Mouse (Mus musculus) kidney, postnatal 4 days (tissue): ENCODE data around the gene Coq7.

Source experiments
- DNase-seq, 2 experiments: peaks; one replicate each; pipeline ENCODE4 v3.0.0; 2021; ENCODE audit warnings: mixed read lengths in 2 of 2

The Coq7 gene

DNA sequence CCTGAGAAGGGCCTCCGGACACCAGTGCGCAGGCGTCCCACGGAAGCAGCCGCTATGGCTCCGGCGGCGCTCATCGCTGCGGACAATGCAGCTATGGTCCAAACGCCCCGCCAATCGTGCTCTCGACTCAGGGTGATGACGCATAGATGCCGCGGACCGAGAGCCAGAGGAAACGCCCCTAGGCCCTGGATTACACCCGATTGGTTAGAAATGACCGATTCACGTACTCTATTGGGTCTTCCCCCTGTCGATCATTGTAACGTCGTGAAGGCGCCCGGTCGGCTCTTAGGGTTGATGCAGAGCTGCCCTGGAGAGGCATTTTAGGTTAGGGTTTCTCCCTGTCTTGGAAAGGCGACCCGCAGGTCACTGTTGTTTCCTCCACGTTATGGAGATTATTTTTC is at the start of gene Coq7:
Gene Coq7, minus strand, starts transcription at position 179 of the 401 bp plus-strand sequence.
- DNase-seq, result peak; percentile 93 to 96

DNA sequence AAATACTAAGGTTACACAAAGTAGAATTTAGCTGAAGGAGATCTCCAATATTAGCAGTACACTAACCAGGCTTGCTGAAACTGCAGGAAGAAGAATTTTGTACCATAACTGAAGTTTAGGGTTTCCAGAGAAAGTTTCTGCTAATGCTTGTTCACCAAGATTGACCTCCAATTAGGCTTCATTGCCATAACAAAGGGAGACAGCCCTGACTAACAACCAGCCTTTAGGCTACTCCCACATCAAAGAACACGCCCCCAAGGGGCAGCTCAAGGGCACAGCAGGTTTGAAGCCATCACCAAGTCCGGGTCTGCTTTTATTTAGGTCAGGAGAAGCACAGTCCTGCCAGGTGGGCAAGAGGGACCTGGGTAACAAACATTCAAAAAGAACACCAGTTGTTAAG is 46.8 kb upstream of the Coq7 start:
- DNase-seq, result no peak

DNA sequence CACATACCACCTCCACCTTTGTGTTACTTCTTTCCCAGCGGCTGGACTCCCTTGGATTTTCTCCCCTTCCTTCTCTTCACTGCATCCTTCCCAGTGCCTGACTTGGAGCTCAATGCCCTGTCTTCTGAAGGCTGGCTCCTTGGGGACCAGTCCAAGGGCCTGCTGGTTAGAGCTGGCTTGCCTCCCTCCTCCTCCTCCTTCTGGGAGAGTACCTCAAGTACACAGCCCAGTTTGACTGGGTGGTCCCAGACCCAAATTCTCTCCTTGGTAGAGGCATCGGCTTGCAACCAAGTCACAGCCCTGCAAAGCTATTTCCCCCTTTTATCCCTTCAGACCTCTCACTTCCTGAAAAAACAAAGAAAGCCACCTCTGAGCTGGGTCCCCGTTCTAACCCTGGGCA is 45.1 kb upstream of the Coq7 start:
- DNase-seq, result no peak

DNA sequence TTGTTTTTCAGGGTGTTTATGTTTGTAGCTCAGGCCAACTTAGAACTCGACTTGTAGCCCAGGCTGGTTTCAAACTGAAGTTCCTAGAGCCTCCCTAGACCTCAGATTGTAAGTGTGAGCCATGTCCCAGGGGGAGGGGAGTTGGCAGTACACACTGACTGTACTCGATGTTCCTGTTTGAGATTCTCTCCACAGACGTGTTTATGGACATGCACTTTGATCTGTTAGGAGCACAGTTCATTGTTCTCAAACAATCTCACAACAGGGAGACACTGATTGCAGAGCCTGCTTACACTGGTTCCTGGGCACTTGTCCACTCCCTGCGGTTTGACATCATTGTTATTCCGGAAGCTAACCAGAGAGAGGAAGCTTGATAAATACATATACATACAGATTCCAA is 38.9 kb upstream of the Coq7 start:
- DNase-seq, result no peak

DNA sequence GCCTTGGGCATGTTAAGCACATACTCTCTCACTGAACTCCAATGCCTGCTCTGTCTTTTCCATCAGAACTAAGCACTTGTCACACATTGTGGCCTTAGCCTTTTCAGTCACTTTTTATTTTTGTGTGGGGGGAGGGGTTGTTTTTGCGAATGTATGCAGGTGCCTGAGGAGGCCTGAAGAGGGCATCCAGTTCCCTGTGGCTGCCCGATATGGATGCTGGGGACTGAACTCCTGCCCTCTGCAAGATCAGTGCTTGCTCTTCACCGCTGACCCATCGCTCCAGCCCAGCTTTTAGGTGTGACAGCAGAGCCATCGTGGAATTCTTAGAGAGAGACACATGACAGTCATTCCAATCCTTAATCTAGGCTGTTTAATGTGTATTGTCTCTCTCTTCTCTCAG is 38.2 kb upstream of the Coq7 start:
- DNase-seq, result no peak

DNA sequence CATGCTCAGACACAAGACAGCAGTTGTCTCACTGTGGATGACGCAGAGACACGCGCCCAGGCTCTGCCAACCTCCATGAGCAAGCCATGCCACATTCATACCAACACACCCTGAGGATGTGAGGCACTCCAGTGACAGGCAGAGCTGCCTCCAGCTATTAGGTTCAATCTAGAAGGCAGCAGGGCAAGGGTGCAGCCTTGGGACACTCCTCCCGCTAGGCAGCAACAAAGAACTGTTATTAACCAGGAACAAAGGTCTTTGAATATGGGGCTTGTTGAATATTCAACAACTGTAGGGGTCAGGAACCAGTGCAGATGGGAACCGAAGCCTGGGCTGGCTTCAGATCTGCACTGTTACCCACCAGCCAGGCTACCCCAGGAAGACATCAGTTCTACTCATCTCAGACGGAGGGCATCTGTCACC is 36.0 kb upstream of the Coq7 start:
- DNase-seq, result no peak

DNA sequence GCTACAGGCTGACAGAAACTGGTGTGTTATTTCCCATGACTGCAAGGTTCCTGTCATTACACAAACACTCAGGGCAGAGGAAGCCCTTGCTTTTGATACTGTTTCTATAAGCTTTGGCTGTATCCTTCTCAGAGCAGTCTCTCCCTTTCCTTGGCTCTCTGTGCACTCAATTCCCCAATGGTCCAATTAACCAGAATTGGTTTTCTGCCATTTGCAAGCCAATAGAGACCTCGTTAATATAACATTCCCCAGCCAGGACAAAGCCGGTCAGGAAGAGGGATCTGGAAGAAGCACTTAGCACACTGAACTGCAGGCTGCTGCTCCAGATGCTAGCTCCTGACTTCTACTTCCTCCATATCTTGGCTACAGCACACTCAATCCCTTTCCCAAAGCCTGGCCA is 21.1 kb upstream of the Coq7 start:
- DNase-seq, result no peak

DNA sequence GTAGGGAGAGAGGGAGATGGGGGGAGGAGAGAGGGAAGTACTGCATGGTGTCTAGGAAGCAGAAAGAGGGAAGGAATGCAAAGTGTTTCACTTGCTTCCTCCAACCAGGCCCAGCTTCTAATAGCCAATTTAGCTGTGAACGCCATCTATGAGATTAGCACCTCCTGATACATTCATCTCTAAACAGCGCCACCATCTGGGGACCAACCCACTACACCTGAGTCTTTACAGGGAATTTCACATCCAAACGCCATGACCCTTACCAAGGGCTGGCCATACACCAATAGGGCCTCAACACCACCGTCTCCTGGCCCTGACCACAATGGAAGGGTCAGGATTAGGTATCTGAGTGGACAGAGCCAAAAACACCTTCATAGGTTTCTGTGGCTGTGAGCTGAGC is 20.7 kb upstream of the Coq7 start:
- no peak for DNase-seq

DNA sequence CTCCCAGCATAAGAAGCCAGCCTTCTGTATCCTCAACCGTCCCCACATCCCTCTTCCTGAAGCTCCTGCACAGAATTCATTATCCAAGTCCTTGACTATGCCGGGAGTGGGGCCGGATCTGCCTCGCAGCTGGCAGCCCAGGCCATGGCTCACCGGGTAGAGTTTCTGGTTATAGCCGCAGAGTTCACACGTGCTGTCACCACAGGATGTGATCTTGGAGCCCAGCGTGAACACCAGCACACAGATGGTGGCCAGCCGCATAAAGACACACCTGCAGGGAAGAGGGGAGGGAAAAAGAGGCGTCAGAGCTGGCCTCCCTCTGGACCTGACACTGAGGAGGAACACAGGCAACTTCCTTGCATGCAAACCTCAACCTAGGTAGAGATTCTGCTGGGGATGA is 14.3 kb upstream of the Coq7 start:
- DNase-seq, result no peak

DNA sequence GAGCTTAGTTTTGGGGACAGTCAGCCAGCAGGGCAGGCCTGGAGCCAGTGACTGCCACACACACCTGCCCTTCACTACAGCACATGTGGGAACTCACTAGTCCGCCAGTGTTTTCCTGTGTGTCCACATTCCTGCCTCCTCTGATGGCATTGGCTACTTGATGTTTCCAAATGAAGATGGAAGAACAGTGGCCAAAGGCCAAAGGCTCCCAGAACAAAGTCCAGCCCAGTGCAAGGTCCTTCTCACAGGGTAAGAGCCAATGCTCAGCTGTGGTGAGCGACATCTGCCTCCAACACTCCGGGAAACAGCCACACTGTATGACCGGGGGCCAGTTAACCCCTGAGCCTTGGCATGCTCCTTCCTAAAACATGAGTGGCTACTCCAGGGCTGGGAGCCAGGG is 11.0 kb upstream of the Coq7 start:
- DNase-seq, result no peak

DNA sequence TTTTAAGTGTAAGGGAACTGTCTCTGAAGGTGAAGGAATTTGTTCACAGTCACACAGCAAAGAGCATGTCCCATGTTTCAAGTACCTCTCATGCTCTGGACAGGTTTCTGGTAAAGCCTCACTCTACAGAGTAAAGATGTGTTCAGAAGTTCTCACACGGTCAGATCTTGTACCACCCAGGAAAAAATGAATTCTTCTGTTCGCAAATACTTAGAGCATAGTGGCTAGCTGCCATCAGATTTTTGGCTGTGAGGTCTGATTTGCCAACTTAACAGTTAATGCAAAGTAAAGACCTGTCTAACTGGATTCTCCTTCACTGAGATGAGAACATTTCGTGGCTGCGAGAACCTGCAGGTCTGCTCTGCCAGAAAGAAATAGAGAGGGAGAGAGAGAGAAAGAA is 1.9 kb upstream of the Coq7 start:
- DNase-seq, result no peak

DNA sequence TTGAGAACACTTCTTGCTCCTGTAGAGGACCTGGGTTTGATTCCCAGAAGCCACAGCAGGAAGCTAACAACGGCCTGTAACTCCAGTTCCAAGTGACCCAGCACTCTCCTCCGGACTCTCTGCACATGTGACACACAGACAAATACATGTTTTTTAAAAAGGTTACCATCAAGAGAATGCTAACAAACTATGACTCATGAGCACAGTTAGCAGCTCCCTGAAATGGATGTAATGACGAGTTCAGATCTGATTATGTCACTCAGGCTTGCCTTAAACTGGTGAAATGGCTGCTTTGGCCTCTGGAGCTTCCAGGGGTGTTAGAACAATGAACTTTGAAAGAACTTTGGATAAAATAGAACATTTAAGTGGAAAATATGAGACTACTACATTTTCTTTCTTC is 1.2 kb upstream of the Coq7 start:
- no peak for DNase-seq

DNA sequence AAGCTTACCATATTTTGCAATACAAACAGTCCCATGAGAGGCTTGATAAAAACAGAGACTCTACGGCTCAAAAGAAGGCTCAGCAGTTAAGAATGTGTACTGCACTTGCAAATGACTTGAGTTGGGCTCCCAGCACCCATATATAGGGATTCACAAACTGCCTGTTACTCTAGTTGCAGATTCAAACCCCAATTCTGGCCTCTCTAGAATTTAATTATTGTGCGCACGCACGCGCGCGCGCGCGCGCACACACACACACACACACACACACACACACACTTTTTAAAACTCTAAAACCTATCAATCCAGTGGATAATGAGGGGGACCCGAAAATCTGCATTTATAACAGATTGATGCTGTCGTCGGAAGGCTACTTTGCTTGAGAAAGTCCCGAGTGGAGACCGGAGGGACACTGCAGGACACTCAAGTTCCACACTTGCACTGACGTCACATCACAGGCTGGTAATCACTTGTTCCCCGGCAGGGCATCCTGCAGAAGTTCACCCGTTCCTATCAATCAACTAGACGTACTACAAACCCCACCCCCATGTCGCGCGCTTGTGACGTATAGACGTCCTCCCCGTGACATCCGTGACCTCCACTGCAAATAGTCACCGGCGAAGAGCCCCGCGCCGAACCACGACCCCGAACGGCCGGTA is 508 bp downstream of the Coq7 start:
- DNase-seq, result peak; percentile 98

DNA sequence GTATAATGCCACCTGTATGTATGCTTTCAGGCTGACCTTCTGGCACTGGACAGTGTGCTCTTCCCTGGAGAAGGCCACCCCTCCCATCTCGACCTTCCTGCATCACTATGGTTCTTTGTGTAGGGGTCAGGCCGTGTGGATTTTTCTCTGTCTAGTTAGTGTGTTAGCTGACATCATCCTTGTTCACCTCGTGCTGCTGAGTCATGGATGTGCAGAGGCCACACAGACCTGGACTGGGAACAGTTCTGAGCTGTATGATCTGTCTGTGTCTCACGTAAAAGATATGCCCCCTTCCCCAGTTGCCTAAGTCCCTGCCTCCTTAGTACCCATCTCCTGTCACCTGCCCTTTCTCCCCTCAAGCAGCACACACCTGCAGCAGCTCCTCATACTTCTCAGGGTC is 6.2 kb downstream of the Coq7 start:
- no peak for DNase-seq

DNA sequence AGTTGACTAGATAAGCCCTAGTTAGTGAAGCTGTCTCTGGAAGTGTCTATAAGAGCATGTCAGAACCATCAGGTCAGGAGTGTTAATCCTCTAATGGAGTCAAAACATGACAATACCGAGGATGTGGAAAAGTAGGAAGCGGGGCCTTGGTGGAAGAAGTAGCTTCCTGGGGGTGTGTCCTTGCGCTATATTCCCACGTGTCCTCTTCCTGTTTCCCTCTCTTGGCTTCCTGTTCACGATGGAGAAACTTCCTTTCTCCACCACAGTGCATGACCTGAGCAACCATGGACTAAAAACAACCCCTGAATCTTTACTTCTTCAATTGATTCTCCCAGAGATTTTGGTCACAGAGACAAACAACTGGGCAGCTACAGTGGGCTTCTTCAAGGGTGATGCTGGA is 11.1 kb downstream of the Coq7 start:
- no peak for DNase-seq

DNA sequence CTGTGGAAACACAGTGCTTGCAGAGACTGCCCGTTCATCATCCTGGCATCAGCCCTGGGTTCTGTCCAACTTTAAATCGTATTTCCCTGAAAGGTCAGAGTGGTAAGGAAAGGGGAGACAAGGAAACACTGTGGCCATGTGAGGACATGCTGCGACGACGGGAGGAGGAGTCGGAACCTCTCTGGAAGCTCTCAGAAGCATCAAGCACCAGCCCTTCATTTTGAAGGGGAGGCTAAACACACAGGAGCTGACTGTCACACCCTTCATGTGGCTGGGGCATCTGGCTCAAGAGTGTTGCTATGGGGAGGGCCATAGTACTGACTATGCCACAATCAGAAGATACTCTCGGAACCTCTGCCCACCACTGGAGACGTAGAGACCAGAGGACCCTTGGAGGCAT is 13.5 kb downstream of the Coq7 start:
- DNase-seq, result no peak

DNA sequence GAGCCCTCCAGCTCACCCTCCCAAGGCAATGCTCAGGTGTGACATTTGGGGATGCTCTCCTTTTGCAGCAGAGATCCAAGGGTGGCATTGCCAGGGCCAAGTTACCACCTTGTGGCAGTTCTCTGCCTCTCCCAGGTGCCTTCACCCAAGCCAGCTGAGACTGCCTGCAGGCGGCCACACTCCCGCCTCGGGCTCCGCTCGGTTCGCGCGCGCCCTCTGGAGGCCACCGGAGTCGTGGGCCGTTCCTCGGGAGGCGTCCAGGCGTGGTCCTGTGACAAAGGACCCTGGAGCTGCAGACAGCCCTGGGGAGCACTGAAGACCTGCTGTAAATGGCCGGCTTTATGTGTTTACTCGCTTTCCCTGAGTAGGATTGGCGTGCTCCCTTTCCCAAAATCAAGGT is 14.5 kb downstream of the Coq7 start:
- DNase-seq, result peak; percentile 91 to 92

DNA sequence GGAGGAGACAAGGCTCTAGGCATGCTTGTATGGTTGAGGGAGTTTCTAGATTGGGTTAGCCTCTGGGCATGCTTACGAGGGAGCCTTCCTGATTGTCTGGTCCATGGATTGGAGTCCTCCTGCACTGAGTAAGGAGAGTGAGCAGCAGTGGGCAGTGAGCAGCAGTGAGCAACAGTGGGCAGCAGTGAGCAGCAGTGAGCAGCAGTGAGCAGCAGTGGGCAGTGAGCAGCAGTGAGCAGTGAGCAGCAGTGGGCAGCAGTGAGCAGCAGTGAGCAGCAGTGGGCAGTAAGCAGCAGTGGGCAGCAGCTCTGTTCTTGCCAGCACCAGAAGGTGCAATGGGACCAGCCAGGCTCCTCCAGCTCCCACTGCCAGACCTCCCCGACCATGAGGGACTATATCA is 15.3 kb downstream of the Coq7 start:
- DNase-seq, result peak; percentile 44 to 63

DNA sequence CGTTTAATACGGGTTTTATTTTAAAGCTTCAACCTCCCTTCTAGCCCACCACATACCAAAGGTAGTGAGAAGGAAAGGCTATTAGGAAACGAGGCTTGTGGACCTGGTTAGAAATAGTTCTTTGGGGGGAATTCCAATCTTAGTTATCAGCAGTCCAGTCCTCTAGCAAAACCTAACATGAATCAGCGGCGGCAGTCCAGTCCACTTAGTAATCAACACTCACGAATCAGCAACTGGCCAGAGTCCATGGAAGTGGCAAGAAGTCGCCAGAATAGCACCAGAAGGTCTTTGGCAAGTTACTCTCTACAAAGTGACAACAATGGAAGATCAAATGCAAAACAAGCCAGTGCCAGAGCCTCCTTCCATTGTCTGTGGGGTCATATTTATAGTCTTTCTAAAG is 24.6 kb downstream of the Coq7 start:
- no peak for DNase-seq

DNA sequence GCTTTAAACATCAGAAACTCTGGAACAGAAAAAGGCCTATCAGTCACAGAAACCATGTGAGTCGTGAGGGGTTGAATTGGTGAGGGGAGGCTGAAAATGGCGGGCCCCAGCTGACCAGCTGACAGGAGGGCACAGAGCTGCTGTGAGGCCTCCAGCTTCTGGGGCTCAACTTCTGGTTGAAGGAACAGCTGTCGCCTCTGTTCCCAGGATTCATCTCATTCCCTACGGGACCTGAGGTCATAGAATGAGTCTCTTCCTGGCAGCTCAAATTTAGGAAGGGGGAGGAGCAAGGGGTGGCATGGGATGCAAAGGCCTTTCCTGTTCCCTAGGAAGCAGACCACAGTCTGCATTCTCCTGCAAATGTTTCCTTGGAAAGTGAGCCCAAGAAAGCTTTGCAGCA is 29.3 kb downstream of the Coq7 start:
- no peak for DNase-seq

DNA sequence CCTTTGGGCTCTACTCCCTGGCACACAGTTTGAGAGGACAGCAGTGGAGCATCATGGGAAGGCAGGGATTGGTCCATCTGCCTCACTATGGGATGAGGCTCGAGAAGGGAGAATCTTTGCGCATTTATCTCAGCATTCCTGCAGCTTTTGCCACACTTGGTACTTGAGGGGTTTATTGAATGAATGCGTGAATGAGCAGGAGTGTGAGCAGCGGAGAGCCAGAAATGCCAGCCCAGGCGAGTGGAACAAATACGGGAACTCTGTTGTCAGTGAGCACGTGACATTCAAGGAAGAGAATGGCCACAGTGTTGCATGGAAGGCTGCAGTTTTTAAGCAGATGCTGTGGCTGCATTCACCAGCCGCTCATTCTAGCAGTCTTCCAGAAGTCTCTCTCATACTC is 30.8 kb downstream of the Coq7 start:
- no peak for DNase-seq

DNA sequence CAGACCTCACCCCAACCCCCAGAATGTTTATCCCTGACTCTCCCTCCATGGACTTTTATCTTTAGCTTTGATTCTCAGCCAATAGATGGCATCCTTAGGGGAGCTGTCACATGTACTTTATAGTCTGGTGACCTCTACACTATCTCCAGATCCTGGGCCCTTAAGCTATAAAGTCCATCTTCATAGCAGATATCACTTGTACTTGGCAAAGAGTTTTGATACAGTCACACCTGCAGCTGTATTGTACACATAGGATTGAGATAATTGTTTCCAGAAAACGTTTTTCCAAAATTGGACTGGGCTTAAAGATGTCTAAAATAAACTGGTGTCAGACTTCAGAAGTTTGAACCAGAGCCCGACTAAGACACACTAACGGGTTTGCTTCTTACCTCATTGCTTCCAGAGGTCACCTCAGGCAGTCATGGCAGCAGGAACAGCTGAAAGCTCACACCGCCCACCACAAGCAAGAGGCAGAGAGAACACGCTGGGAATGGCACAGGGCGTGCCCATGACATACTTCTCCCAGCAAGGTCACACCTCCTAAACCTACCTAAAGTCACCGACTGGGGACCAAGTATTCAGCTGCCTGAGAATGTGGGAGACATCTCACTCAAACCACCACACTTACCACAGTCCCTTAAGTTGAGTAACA is 33.2 kb downstream of the Coq7 start:
- DNase-seq, result no peak

DNA sequence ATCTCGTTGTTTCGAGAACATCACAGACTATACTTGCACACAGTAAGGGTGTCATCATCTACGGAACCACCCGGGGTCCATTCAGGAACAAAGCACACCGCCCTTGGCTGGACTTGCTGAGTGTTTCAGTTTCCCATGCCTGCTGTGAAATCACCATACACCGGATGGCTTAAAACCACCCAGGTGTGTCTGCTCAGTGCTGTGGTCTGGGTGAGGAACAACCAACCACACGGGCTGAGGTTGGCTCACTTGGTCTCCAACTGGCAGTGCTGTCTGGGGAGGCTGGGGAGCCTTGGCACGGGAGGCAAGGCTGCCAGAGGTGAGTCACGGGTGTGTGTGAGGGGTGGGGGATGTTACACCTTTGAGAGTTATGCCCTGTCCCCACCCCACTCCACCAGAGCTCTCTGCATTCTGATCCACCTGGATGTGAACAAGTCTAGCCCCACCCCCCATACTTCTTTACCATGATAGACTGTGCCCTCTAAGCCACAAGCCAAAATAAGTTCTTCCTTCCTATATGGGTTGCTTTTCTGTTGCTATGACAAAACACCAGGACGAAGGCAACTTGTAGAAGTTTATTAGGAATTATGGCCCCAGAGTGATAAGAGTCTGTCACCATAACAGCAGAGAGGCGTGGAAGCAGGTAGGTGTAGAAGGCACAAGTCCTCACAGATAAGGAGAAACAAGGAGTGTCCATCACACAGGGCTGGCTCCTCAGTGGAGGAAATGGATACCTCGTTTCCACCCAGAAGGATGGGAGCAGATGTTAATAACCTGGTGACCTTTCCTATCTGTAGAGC is 34.0 kb downstream of the Coq7 start:
- DNase-seq, result no peak

DNA sequence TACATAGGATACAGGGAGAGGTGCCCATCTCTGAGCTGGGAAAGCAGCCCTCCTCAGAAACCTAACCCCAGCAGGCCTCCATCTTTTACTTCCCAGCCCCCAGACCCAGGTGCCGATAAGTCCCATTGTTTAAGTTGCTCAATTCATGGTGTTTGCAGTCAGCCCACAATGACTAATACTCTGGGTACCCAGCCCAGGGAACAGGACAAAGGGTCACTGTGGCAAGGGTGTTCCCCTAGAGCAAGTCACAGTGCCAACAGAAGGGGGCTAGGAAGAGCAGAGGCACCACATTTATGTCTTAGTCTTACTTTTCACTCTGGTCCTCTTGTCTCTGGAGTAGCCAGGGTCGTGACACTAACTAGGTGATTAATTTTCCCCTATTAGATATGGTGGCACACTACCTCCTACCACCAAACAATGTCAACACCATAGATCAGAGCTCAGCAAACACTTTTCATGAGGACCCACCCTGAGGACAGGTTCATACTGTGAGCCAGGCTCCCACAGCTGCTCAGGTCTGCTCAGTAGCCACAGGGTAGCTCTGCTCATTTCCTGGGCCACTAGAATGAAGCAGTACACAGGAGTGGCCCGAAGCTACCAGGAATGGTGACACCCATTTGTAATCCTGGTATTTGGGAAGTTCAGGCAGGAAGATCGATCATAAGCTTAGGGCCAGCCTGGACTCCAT is 38.1 kb downstream of the Coq7 start:
- no peak for DNase-seq
